Mouse (Mus musculus): Measurements from ENCODE around the gene Ier3. TPM values are rescaled to one million over a fixed set of nuclear protein-coding genes. Genes with fewer than 3 reads are reported as not detected.

Gene Ier3
- polyA plus RNA-seq, 1 experiment from 2014 or later = 7.5 TPM

Small RNA genes lying within 50 kb of the gene (microRNA-seq; reads per million reads assigned to microRNA genes)
- 0.70 reads per million for gene Gm28033

Other genes with a start within 250 kb of the Ier3 start
- not detected in 2 replicates for gene Sfta2, start 220.1 kb upstream of the Ier3 start, polyA plus RNA-seq (2016; fragmentation: Nextera tagmentation; extraction: Ambion mirVana)
- not detected in 2 replicates for gene Gm9573, start 195.0 kb upstream of the Ier3 start, polyA plus RNA-seq (2016; fragmentation: Nextera tagmentation; extraction: Ambion mirVana)
- 0.08 TPM in 1 of 2 replicates, not detected in the other for gene Mucl3, start 178.0 kb upstream of the Ier3 start, polyA plus RNA-seq (2016; fragmentation: Nextera tagmentation; extraction: Ambion mirVana)
- 18.7 and 19.0 TPM in 2 replicates for gene Vars2, start 154.1 kb upstream of the Ier3 start, polyA plus RNA-seq (2016; fragmentation: Nextera tagmentation; extraction: Ambion mirVana)
- 34.0 and 34.9 TPM in 2 replicates for gene Gtf2h4, start 147.9 kb upstream of the Ier3 start, polyA plus RNA-seq (2016; fragmentation: Nextera tagmentation; extraction: Ambion mirVana)
- gene Ddr1, start 117.1 kb upstream of the Ier3 start, polyA plus RNA-seq (2016; fragmentation: Nextera tagmentation; extraction: Ambion mirVana) = 201 and 218 TPM in 2 replicates
- gene Flot1, start 1.5 kb downstream of the Ier3 start, polyA plus RNA-seq (2016; fragmentation: Nextera tagmentation; extraction: Ambion mirVana) = 49.0 and 53.5 TPM in 2 replicates
- gene Tubb5, start 16.6 kb downstream of the Ier3 start, polyA plus RNA-seq (2016; fragmentation: Nextera tagmentation; extraction: Ambion mirVana) = 1,535 and 1,561 TPM in 2 replicates
- 19.1 and 20.3 TPM in 2 replicates for gene Mdc1, start 19.8 kb downstream of the Ier3 start, polyA plus RNA-seq (2016; fragmentation: Nextera tagmentation; extraction: Ambion mirVana)
- 48.5 and 48.6 TPM in 2 replicates for gene Nrm, start 39.6 kb downstream of the Ier3 start, polyA plus RNA-seq (2016; fragmentation: Nextera tagmentation; extraction: Ambion mirVana)
- 27.7 and 27.9 TPM in 2 replicates for gene Ppp1r18, start 43.9 kb downstream of the Ier3 start, polyA plus RNA-seq (2016; fragmentation: Nextera tagmentation; extraction: Ambion mirVana)
- gene Dhx16, start 58.1 kb downstream of the Ier3 start, polyA plus RNA-seq (2016; fragmentation: Nextera tagmentation; extraction: Ambion mirVana) = 47.8 and 48.2 TPM in 2 replicates
- gene 2310061I04Rik, start 75.7 kb downstream of the Ier3 start, polyA plus RNA-seq (2016; fragmentation: Nextera tagmentation; extraction: Ambion mirVana) = 24.9 and 29.2 TPM in 2 replicates
- 279 and 282 TPM in 2 replicates for gene Atat1, start 88.4 kb downstream of the Ier3 start, polyA plus RNA-seq (2016; fragmentation: Nextera tagmentation; extraction: Ambion mirVana)
- 45.5 and 53.6 TPM in 2 replicates for gene Mrps18b, start 94.7 kb downstream of the Ier3 start, polyA plus RNA-seq (2016; fragmentation: Nextera tagmentation; extraction: Ambion mirVana)
- 68.6 and 70.4 TPM in 2 replicates for gene Ppp1r10, start 94.8 kb downstream of the Ier3 start, polyA plus RNA-seq (2016; fragmentation: Nextera tagmentation; extraction: Ambion mirVana)
- gene Abcf1, start 148.1 kb downstream of the Ier3 start, polyA plus RNA-seq (2016; fragmentation: Nextera tagmentation; extraction: Ambion mirVana) = 104 and 118 TPM in 2 replicates
- 48.5 and 52.0 TPM in 2 replicates for gene Gnl1, start 158.2 kb downstream of the Ier3 start, polyA plus RNA-seq (2016; fragmentation: Nextera tagmentation; extraction: Ambion mirVana)
- gene Prr3, start 158.6 kb downstream of the Ier3 start, polyA plus RNA-seq (2016; fragmentation: Nextera tagmentation; extraction: Ambion mirVana) = 49.2 and 53.4 TPM in 2 replicates
- gene H2-T24, start 198.9 kb downstream of the Ier3 start, polyA plus RNA-seq (2016; fragmentation: Nextera tagmentation; extraction: Ambion mirVana) = 4.1 and 5.0 TPM in 2 replicates
- gene H2-T23, start 211.2 kb downstream of the Ier3 start, polyA plus RNA-seq (2016; fragmentation: Nextera tagmentation; extraction: Ambion mirVana) = 4.2 and 6.1 TPM in 2 replicates
- 6.4 and 6.8 TPM in 2 replicates for gene H2-T22, start 221.1 kb downstream of the Ier3 start, polyA plus RNA-seq (2016; fragmentation: Nextera tagmentation; extraction: Ambion mirVana)
- not detected in 2 replicates for gene Gm6034, start 221.3 kb downstream of the Ier3 start, polyA plus RNA-seq (2016; fragmentation: Nextera tagmentation; extraction: Ambion mirVana)
- not detected in 2 replicates for gene Gm11127, start 236.7 kb downstream of the Ier3 start, polyA plus RNA-seq (2016; fragmentation: Nextera tagmentation; extraction: Ambion mirVana)